In the genomic region with DNA sequence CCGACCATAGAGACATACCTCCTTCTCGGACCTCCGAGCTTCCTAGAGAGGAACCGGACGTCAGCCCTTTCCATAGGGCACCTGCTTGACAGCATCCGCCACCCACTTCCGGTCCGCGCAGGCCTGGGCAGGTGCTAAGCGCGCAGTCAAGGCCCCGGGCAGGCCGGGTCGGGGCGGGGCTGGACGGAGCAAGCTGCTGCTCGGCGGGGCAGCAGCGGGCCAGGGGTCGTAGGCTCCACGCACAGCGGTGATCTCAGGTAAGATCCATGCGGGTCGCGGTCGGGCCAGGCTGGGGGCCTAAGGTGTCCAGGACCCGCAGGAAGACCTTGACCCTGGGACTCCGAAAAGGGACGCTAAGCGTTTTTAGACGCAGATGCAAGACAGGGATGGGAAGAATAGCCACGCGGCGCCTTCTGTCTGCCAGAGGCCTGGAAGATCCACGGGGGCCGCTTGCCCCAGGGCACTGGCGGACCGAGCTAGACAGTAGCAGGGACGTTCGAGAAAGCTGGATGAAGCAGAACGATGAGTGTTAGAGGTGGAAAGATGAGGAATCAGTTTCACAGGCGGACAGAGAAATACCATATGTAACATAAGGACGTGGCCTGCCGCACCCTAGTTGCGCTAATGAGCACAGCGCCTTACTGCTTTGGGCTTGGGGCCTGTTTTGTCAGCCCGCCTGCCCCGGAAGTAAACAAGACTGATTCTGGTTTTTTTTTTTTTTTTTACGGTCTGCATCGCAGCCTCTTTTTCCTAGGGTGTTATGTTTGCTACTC, we compare ENCODE assay signal across 8 mouse cellular contexts. TPM values are rescaled to one million over a fixed set of nuclear protein-coding genes. Genes with fewer than 3 reads are reported as not detected.
DNase-seq lines count a peak whose midpoint lies in the region; ATAC-seq and TF ChIP-seq lines count a peak whose summit lies in the region.

A gene (plus strand): TSS at position 130 of the 773 bp plus-strand sequence.

- intact Hi-C loops in heart, postnatal 36 days (cut with DNase I) = loop anchor here (5.0 kb wide), 2 partner anchors 48 to 88 kb away; a partner anchor contains a TSS

- no peaks in the 10 kb centered on the region for H3K9me3 ChIP-seq in G1E (replicated peaks)
- H3K9me3 ChIP-seq in forebrain, embryonic 16.5 days (ENCODE audit: control insufficient read depth, low read length) = no peaks in the 10 kb centered on the region
- no peaks in the 10 kb centered on the region for H3K9me3 ChIP-seq in lung, embryonic 14.5 days (ENCODE audit: low read depth, low read length)

- DNase-seq in G1E (ENCODE audit: low spot score) = peak; percentile 84
- DNase-seq in cerebellum, adult 18-20 months = peak; percentile 93 to 95
- DNase-seq in heart, postnatal 36 days = peak; percentile 87 to 89
- peak; percentile 92 to 94 for DNase-seq in layer of hippocampus, adult 2 months (ENCODE audit: low spot score in 2 of 2)
- DNase-seq in lung, embryonic 14.5 days = peak; percentile 93
- DNase-seq in thymus, adult 2 months = peak; percentile 87

- H3K27me3 ChIP-seq in G1E (ENCODE audit: insufficient read depth, low read length) = no peaks in the 10 kb centered on the region
- H3K27me3 ChIP-seq in forebrain, embryonic 16.5 days (replicated peaks; ENCODE audit: control insufficient read depth, insufficient read depth, low read length) = no peaks in the 10 kb centered on the region
- no peaks in the 10 kb centered on the region for H3K27me3 ChIP-seq in lung, embryonic 14.5 days (ENCODE audit: insufficient read depth, low read length)
- H3K27me3 ChIP-seq in thymus, adult 2 months (ENCODE audit: control insufficient read depth, insufficient read depth, low read length) = no peaks in the 10 kb centered on the region

- WGBS in forebrain, embryonic 16.5 days = 0% methylated on average over 49 of the region's 50 CpGs
- under 1% methylated on average over 50 of the region's 50 CpGs for WGBS in lung, embryonic 14.5 days
- WGBS in olfactory bulb, adult 2 months = under 1% methylated on average over 50 of the region's 50 CpGs
- WGBS in thymus, adult 2 months = under 1% methylated on average over 50 of the region's 50 CpGs

- H3K36me3 ChIP-seq in G1E (replicated peaks) = peaks cover 39% of the 10 kb centered on the region
- H3K36me3 ChIP-seq in forebrain, embryonic 16.5 days (ENCODE audit: control insufficient read depth, insufficient read depth) = peaks cover 22% of the 10 kb centered on the region
- peaks cover 31% of the 10 kb centered on the region for H3K36me3 ChIP-seq in lung, embryonic 14.5 days (ENCODE audit: insufficient read depth)
- peaks cover 20% of the 10 kb centered on the region for H3K36me3 ChIP-seq in thymus, adult 2 months (ENCODE audit: control insufficient read depth, insufficient read depth, low read length)

- TF ChIP-seq CTCF in G1E (IDR thresholded peaks at IDR 0.05; ENCODE audit: low read depth, low read length) = no peak
- TF ChIP-seq CTCF in layer of hippocampus, adult 2 months (conservative IDR thresholded peaks at IDR 0.05) = no peak
- no peak for TF ChIP-seq CTCF in lung, embryonic 14.5 days (IDR thresholded peaks at IDR 0.05; ENCODE audit: low read depth)
- TF ChIP-seq CTCF in olfactory bulb, adult 2 months (IDR thresholded peaks at IDR 0.05; ENCODE audit: insufficient read depth, low read depth, low read length) = no peak
- TF ChIP-seq CTCF in thymus, adult 2 months (IDR thresholded peaks at IDR 0.05; ENCODE audit: borderline replicate concordance, control insufficient read depth, extremely low read depth, insufficient read depth, low read length, poor library complexity) = no peak

- H3K4me3 ChIP-seq in G1E (ENCODE audit: low read depth, low read length) = peak within 1 kb of the TSS; percentile 90
- peak within 1 kb of the TSS; percentile 64 for H3K4me3 ChIP-seq in forebrain, embryonic 16.5 days (replicated peaks; ENCODE audit: low read length)
- peak within 1 kb of the TSS; percentile 76 for H3K4me3 ChIP-seq in layer of hippocampus, adult 2 months
- H3K4me3 ChIP-seq in lung, embryonic 14.5 days (ENCODE audit: low read depth, low read length) = peak within 1 kb of the TSS; percentile 87
- H3K4me3 ChIP-seq in olfactory bulb, adult 2 months (ENCODE audit: insufficient read depth, low read depth, low read length) = peak within 1 kb of the TSS; percentile 81
- H3K4me3 ChIP-seq in thymus, adult 2 months (ENCODE audit: control insufficient read depth, insufficient read depth, low read length) = peak within 1 kb of the TSS; percentile 69

- H3K9ac ChIP-seq in forebrain, embryonic 16.5 days (replicated peaks; ENCODE audit: low read depth, low read length) = peak within 1 kb of the TSS; percentile 84
- H3K9ac ChIP-seq in lung, embryonic 14.5 days = peak within 1 kb of the TSS; percentile 85

- peak; percentile 98 for ATAC-seq in G1E (ENCODE audit: extremely low read depth, insufficient number of reproducible peaks, low FRiP score, poor library complexity, severe bottlenecking)
- peak; percentile 99 for ATAC-seq in forebrain, embryonic 16.5 days
- peak; percentile 100 for ATAC-seq in lung, embryonic 14.5 days (ENCODE audit: insufficient read depth)

- H3K27ac ChIP-seq in forebrain, embryonic 16.5 days (ENCODE audit: low read length) = peak within 1 kb of the TSS; percentile 62
- H3K27ac ChIP-seq in layer of hippocampus, adult 2 months = peak within 1 kb of the TSS; percentile 98
- peak within 1 kb of the TSS; percentile 86 for H3K27ac ChIP-seq in lung, embryonic 14.5 days (ENCODE audit: low read depth)
- H3K27ac ChIP-seq in olfactory bulb, adult 2 months (ENCODE audit: insufficient read depth, low read depth, low read length) = peak within 1 kb of the TSS; percentile 25
- H3K27ac ChIP-seq in thymus, adult 2 months (ENCODE audit: control insufficient read depth, insufficient read depth, low read length) = peak within 1 kb of the TSS; percentile 57

- peaks cover 23% of the 10 kb centered on the region for H3K4me1 ChIP-seq in G1E (ENCODE audit: insufficient read depth, low read depth, low read length)
- H3K4me1 ChIP-seq in forebrain, embryonic 16.5 days (replicated peaks; ENCODE audit: control insufficient read depth, insufficient read depth, low read length) = peaks cover 11% of the 10 kb centered on the region
- no peaks in the 10 kb centered on the region for H3K4me1 ChIP-seq in lung, embryonic 14.5 days (ENCODE audit: insufficient read depth)
- no peaks in the 10 kb centered on the region for H3K4me1 ChIP-seq in olfactory bulb, adult 2 months (ENCODE audit: control insufficient read depth, insufficient read depth, low read length)
- H3K4me1 ChIP-seq in thymus, adult 2 months (replicated peaks; ENCODE audit: control insufficient read depth, insufficient read depth, low read length) = peaks cover 3% of the 10 kb centered on the region; the same call in 1 of the 2 replicates

- peak; percentile 47 for TF ChIP-seq POLR2A in olfactory bulb, adult 2 months (IDR thresholded peaks at IDR 0.05; ENCODE audit: insufficient read depth, low read depth, low read length)
- peak; percentile 70; the same call in 1 of the 2 replicates for TF ChIP-seq POLR2A in thymus, adult 2 months (IDR thresholded peaks at IDR 0.05; ENCODE audit: control insufficient read depth, extremely low read depth, insufficient read depth, low read length, poor library complexity)

- peak within 1 kb of the TSS; percentile 84 for H3K4me2 ChIP-seq in forebrain, embryonic 16.5 days (ENCODE audit: low read length)
- H3K4me2 ChIP-seq in lung, embryonic 14.5 days = peak within 1 kb of the TSS; percentile 83

RNA-seq across cellular contexts. Expression of the gene that starts here (rescaled TPM):
- total RNA-seq in G1E (2014; fragmentation: Nextera tagmentation) (23.7 and 33.2 TPM in 2 replicates), G1E (2017) (9.2 and 10.0 TPM in 2 replicates)
- 34.7 and 44.8 TPM in 2 replicates for polyA plus RNA-seq in G1E (2012)
- polyA plus RNA-seq in forebrain, embryonic 16.5 days (2015; fragmentation: Nextera tagmentation; extraction: Ambion mirVana) = 0.66 and 1.0 TPM in 2 replicates
- total RNA-seq in heart, postnatal 36 days (2021) = 10 to 100 TPM in 1 of 2 experiments, 1 to 10 TPM in 1; 10.0 to 11.1 TPM
- 10 to 100 TPM; 20.3 to 22.8 TPM for total RNA-seq in layer of hippocampus, adult 2 months (2021)
- 0.36 and 0.57 TPM in 2 replicates for polyA plus RNA-seq in lung, embryonic 14.5 days (2014; fragmentation: Nextera tagmentation; extraction: Ambion mirVana)
- polyA plus RNA-seq in olfactory bulb, adult 2 months (2012; ENCODE audit: insufficient read depth, insufficient read length, low replicate concordance, missing spikeins) = not detected in 2 replicates
- 32.4 and 34.0 TPM in 2 replicates for polyA plus RNA-seq in thymus, adult 2 months (2012; rRNA removed)

Comparison
In these comparisons a context has a peak if more than half of its experiments do, and no peak if none do; other contexts are left out.
1. Peak in every context shown above with its lines: DNase-seq, ATAC-seq, H3K4me3 ChIP-seq and H3K27ac ChIP-seq.
2. RNA of the gene that starts here (polyA plus RNA-seq): 34.7 to 44.8 TPM in G1E and 32.4 to 34.0 TPM in thymus, adult 2 months; 0.66 to 1.0 TPM in forebrain, embryonic 16.5 days, 0.36 to 0.57 TPM in lung, embryonic 14.5 days and not detected in olfactory bulb, adult 2 months; every median in the first group is over 10 times any median in the second.
3. Peak in DNase-seq, ATAC-seq, H3K4me3 ChIP-seq, H3K27ac ChIP-seq, H3K9ac ChIP-seq and H3K4me2 ChIP-seq in lung, embryonic 14.5 days; RNA of the gene not detected or under 1 TPM.
4. H3K27ac ChIP-seq: peak in every context shown above with its lines; median percentile 98 in layer of hippocampus, adult 2 months; 86 in lung, embryonic 14.5 days; 62 in forebrain, embryonic 16.5 days; 57 in thymus, adult 2 months; 25 in olfactory bulb, adult 2 months.